Mouse (Mus musculus) frontal cortex, postnatal 36 days (tissue): ENCODE measurements around the gene Ppard.

ENCODE experiments used
- DNase-seq, 2 experiments: peaks; one replicate each; pipeline ENCODE4 v3.0.0; 2022; ENCODE audit warnings: low spot score in 2 of 2

The Ppard gene

DNA sequence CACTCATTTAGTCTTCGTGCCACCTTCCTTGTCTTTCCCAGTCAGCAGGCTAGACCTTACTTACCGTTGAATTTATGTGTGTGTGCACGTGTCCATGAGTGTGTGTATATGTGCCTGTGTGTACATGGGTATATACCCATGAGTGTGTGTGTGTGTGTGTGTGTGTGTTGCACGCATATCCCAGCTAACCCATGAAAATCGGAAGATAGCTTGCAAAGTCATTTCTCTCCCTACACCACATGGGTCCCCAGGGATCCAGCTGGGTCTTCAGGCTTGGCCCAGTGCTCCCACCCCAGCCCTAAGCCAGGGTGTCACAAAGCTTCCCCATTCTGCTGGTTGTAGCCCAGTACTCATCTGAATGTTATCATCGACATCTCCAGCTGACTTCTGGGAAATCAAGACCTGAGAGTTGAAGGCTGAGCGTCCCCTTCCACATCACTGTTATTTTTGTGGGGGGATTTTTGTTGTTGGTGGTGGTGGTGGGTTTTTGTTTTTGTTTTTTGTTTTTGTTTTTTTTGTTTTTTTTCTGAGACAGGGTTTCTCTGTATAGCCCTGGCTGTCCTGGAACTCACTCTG is 49.5 kb downstream of the Ppard start:
- no peak for DNase-seq

DNA sequence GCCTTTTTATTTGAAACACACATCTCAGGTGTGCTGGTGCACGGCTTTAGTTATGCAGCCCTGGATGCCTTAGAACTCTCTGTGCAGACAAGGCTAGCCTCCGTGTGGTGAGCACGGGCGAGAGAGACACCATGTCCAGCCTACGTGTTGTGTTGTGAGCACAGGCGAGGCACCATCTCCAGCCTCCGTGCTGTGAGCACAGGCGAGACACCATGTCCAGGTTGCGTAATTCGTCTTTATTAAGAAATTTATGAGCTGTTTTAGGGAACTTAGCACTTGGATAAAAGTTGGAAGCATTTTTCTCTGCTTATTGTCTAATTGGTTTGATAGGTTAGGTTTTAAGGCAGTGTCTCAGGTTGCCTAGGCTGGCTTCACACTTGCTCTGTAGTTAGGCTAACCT is 50.7 kb downstream of the Ppard start:
- DNase-seq: no peak

DNA sequence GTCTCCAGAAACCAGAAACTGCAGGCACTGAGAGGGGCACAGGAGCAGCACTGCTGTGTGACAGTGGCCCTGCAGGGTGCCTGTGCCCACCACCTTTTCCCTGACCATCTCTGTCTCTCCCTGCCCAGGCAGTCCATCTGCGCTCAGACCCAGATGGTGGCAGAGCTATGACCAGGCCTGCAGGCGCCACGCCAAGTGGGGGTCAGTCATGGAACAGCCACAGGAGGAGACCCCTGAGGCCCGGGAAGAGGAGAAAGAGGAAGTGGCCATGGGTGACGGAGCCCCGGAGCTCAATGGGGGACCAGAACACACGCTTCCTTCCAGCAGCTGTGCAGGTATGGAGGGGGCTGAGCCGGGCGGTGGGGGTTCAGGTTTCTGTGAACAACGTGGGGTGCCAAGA is 53.6 kb downstream of the Ppard start:
- DNase-seq: no peak

DNA sequence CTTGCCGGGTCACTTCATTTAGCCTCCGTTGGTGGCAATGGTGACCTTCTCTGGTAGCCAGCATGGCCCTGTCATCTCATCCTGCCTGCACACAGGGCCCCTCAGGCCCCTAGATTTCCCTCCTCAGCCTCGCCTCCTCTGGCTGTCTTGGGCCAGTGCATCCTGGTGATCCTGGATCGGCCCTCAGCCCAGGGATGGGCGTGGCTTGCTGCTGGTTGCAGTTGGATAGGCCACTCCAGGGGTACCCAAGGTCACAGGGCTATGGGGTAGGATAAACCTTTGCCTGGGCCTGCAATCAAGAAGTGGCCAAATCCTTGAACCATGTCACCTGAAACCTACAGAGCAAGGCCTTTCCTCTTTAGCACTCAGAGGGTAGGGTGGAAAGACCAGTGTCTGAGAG is 54.5 kb downstream of the Ppard start:
- no peak for DNase-seq

DNA sequence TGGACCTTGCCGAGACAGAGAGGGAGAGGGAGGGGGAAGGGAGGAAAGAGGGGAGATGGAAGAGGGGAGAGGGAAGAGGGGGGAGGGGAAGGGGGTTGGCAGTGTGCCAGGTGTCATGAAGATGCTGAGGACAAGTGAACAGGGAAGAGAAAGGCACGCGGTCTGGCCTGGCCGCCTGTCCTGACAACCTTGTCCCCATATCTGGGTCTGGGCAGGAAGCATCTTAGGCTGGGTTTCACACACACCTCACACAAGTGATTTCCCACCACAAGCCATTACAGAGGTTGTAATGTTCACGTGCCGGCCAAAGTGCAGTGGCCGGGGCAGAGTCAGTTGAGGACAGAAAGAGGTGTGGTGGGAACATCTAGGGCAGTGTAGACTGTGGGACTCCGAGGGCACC is 55.1 kb downstream of the Ppard start:
- no peak for DNase-seq

DNA sequence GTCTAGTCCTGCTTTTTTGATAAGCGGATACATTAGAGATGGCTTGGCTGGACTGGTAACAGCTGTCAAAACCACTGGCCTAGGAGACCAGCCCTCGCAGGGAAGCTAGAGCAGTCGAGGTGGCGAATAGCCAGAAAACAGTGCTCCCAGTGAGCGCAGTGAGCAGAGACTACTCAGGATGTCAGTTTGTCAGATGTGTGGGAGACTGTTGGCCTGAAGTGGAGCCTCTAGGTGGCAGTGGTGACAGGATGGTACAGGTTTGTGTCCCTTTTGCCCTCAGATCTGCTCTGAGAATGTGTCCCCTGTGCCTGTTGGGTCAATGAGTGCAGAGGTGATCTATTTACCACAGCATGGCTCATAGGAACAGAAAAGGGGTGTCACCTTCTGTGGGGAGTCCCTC is 55.5 kb downstream of the Ppard start:
- DNase-seq: no peak

DNA sequence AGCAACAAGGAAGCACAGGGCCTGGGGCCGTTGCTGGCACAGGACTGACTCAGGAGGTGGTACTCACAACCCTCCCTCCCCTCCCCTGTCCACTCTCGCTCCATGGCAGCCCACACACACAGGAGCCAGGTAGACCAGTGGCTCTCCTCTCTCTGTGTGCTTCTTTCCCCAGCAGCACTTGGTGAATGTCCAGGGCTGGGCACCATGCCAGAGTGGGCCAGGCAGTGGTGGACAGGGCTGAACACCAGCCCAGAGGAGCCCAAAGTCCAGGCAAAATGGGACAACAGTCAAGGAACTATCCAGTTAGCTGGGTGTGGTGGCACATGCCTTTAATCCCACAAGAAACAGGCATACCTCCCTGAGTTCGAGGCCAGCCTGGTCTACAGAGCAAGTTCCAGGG is 57.8 kb downstream of the Ppard start:
- DNase-seq: peak in 1 of 2 experiments; percentile 14

DNA sequence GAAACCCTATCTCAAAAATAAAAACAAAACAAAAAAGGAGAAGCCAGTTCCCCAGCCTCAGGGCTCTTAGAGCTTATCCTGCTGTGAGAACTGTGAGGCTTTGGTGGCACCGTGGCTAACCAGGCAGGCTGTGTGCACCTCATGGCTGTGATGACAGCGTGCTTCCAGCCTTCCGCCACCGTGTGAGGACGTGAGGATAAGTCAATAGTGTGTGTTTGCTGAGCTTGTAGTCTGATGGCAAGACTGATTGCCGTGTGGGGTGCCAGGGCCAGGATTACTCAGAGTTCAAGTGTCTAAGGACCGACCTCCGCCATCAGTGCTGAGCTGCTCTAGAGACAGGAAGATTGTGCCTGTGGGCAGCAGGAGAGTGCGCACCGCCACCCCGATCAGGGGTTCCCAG is 58.2 kb downstream of the Ppard start:
- no peak for DNase-seq

DNA sequence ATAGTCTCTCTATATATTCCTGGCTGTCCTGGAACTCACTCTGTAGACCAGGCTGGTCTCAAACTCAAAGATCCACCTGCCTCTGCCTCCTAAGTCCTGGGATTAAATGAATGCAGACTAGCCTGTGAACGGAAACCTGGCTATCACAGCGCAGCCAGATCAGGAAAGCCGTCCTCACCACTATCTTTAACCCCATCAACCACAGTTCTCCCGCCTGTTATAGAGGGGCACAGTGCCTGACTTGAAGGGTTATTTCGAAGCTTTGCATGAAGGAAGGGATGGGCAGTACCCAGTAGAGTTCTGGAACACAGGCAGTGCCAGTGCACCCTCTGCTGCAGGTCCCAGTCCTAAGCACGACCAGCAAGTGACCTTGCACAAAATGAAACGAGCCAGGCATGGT is 58.8 kb downstream of the Ppard start:
- no peak for DNase-seq

DNA sequence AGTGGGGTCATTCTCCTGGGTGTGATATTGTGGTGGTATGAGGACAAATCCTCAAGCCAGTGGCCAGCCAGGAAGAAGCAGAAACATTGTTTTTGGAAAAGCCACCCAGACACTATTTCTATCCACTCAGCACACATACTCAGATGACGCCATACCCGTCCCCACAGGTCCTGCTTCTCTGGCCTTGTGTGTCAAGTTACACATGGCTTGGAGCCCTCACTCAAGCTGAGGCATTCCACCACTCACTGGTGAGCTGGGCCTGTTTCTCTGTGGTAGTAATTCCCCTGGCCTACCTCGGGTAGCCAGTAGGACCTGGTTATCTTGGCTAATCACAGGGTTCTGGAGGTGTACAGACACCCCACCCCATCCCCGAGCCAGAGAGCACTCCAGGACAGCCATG is 61.2 kb downstream of the Ppard start:
- no peak for DNase-seq

DNA sequence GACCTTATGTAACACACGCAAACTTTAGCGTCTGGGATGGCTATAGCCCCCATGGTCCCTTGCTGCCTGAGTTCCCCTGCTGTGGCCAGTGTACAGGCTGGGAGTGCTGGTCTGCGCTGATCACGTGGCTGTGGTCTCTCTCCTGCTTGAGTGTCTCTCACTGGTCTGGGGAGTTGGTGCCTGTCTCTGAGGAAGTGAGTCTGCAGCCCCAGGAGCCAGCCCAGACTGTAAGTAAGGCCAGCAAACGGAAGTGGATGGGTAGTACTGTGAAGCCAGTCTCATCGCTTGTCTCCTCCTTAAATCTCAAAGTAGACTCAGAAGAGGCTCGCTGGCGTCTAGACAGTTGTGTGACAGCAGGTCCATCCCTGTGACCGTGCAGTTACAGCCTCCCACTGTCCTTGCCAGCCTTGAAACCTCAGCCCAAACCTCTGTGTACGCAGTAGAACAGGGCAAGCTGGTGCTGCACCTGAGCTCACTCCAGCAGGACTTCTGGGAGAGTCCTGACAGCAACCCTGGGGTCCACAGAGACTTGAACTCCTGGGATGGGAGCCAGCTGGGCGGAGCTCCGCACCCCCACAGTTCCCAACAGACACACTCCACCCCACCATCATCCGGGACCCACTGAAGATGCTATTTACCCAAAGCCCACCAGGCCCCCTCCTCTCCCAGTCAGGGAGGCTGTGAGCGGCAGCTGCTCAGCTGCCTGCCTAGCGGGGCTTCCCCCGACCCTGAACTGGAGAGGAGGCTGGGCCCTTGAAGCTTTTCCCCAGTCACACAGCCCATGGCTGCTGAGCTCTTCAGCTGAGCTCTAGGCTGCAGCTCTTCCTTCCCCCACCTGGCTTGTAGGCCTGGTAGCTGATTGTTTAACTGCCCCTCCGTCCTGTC is 62.2 kb downstream of the Ppard start:
- DNase-seq: no peak

DNA sequence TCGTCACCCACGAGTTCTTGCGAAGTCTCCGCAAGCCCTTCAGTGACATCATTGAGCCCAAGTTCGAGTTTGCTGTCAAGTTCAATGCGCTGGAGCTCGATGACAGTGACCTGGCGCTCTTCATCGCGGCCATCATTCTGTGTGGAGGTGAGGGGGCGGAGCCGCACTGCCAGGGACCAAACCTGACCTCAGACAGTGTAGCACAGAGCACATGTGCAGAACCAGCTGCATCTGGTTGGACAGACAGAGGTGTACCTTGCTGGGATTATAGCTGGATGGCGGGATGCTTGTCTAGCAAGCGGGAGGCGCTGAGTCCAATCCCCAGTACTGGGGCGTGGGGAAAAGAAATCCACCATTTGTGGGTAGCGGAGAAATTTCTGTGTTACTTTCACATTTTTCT is 66.4 kb downstream of the Ppard start:
- DNase-seq: no peak

DNA sequence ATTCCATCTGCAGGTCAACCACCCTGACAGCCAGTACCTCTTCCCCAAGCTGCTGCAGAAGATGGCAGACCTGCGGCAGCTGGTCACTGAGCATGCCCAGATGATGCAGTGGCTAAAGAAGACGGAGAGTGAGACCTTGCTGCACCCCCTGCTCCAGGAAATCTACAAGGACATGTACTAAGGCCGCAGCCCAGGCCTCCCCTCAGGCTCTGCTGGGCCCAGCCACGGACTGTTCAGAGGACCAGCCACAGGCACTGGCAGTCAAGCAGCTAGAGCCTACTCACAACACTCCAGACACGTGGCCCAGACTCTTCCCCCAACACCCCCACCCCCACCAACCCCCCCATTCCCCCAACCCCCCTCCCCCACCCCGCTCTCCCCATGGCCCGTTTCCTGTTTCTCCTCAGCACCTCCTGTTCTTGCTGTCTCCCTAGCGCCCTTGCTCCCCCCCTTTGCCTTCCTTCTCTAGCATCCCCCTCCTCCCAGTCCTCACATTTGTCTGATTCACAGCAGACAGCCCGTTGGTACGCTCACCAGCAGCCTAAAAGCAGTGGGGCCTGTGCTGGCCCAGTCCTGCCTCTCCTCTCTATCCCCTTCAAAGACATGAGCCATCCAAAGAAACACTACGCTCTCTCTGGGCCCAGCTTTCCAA is 67.3 kb downstream of the Ppard start:
- no peak for DNase-seq

DNA sequence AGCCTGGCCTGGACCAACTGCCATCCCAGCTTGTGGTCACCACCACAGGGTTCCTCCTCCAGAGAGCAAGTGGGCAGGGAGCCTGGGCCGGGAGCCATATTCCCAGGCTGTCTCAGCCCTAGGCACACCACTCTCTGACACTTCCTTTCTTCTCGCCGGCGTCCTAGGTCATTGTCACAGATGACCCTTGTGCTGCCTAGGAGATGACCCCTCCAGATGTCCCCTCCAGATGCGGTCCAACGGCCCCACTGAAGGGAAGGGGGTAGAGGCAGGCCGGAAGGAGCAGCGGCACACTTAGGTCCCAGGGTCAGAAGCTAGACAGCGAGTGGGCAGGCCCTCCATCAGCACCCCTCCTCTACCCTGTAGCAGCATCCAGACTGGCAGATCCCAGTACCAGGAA is 67.8 kb downstream of the Ppard start:
- DNase-seq: no peak

DNA sequence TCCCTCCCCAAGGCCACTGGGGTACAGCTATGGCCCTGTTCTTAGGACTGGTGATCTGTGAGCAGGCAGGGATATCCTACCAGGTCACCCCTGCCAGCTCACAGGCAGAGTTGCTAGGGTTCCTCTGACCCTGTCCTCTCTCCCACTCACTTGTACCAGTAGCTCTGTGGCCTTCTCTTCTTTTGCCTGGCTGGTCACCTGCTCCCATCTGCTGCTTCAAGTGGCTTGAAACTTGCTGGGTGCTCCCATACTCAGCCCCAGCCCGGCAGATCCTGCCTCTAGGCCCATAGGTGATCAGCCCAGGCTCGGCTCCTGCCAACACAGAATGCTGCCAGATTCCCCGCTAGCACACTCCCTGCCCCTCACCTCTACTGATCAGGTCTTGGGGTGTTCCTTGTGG is 68.3 kb downstream of the Ppard start:
- DNase-seq: no peak

DNA sequence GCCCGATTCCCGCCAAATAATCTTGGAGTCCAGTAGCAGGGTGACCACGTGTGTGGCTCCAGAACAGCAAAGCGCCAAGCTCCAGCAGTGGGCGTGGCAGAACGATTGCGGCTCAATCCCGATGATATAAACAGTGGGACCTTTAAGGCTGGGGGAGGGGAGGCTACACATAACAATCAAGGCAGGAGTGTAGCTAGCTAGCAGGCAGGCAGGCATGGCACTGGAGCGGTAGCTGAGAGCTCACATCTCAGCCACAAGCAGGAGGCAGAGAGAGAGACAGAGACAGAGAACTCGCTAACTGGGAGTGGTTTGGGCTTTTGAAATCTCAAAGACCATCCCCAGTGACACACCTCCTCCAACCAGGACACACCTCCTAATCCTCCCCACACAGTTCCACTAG is 72.7 kb downstream of the Ppard start:
- DNase-seq: no peak

DNA sequence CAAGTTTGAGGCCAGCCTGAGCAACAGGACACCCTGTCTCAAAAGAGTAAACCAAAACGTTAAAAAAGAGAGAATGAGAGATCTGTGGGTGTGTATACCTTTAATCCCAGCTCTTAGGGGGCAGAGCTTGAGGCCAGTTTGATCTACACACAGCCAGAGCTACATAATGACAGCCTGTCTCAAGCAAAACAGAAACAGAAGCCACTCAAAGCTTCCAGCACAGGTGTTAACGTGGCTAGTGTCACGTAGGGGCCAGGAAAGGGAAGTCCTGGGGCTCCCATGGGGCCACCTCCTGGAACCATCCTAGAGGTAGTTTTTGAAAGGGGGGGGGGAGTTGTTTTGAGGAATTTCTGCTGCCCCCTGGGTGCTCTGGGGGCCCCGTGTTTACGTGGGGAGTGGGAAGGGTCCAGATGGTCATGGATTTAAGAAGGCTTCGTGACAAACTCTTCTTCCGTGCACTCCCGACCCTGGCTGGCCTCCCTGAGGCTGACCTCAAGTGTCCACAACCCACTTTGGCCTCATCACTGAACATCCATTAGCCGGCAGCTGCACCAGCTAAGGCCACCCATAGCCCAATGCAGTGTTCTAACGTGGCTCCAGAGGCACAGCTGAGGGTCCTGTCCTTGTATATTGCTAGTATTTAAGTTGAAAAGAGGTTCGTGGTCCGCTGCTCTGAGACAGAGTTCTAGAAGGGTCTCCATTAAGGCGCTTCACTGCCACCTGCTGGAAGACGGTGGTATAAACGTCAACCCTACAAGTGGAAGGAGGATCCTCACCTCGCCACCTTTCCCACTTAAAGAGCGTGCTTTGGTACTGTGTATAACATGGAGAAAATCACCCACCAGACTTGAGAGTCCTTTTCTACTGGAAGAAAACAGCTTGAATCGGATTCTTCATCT is 76.0 kb downstream of the Ppard start:
- peak; percentile 86 to 90 for DNase-seq

DNA sequence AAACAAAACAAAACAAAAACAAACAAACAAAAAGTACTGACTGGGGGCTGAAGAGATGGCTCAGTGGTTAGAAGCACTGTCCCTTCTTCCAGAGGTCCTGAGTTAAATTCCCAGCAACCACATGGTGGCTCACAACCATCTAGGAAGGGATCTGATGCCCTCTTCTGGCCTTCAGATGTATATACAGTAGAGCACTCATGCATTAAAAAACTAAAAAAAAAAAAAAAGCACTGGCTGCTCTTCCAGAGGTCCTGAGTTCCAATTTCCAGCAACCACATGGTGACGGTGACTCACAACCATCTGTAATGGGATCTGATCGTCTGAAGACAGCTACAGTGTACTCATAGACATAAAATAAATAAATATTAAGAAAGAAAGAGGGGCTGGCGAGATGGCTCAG is 78.3 kb downstream of the Ppard start:
- no peak for DNase-seq

DNA sequence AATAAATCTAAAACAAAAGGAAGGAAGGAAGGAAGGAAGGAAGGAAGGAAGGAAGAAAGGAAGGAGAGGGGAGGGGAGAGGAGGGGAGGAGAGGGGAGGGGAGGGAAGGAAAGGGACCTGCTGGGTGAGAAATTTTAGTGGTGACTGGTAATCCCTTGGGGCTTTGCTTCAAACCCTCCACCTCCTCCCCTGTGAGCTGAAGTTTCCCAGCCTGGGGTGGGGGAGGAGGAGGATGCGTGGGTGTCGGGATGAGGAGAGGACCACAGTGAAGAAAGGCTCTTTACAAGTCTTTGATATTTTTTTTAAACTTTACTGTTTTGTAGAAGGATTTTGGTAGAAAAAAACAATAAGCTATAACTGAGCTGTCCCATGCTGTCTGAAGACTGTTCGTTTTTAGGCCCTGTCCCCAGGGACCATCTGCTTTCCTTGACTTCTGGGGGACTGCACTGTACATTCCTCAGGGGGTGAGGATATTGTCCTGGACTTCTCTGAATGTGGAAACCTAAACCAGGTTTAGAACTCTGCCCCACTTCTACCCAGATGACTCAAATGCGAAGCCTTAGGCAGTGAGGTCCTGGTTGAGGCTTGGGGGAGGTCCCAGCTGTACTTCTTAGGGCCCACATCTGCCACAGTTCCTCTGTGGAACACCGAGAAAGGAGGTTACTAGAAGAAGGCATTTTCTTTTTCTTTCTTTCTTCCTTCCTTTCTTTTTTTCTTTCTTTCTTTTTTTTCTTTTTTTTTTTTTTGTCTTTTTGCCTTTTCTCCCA is 79.0 kb downstream of the Ppard start:
- DNase-seq: no peak

DNA sequence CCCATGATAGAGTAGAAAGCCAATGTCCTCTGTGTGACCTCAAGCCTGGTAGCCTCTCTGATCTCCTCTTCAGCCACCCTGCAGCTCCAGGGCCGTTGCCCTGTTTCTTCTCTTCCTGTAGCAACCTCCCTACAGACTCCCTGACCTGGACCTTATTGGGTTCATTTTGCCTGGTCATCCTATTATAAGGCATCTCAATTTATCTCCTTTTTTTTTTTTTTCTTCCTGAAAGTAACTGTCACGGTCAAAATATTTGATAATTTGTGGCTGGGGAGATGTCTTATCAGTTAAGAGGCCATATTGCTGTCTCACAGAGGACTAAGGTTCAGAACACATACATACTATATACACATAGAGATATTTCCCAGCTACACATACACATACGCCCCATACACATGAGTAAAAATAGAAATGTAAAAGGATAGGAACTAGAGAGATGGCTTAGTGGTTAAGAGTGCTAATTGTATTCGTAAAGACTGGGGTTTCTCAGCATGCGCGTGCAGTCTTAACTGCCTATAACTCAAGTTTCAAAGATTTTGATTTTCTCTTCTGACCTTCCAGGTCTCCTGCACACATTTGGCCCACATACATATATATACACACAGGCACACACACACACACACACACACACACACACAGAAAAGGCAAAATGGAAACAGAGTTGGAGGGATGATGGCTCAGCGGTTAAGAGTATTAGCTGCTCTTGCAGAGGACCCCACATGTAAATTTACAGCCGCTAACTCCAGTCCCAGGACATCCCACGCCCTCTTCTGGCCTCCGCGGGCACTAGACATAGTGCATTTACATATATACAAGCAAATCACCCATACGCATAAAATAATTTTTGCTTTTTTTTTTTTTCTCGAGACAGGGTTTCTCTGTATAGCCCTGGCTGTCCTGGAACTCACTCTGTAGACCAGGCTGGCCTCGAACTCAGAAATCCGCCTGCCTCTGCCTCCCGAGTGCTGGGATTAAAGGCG is 80.0 kb downstream of the Ppard start:
- DNase-seq: no peak
